Mouse (Mus musculus) left cerebral cortex, postnatal 4 days (tissue): ENCODE results near the gene Rad51b. TPM values are rescaled to one million over a fixed set of nuclear protein-coding genes. Genes with fewer than 3 reads are reported as not detected.
A peak's percentile ranks its signal among the peaks of the same experiment; 100 is the strongest.

ENCODE experiments used
- DNase-seq: peaks from one replicate; pipeline ENCODE4 v3.0.0-alpha.2; 2022
- intact Hi-C: fragments of 180-260 bp; cut with DNase I; formaldehyde crosslinking; loops from one replicate; pipeline ENCODE4 v1.15.1; 2025
- total RNA-seq, 2 experiments: library from RNA; stranded (reverse); gene quantifications; 2 replicates each; pipeline ENCODE4 v1.2.3; 2021

Rad51b gene
- total RNA-seq, 2 experiments from 2014 or later = 0.56 to 0.84 TPM

DNA sequence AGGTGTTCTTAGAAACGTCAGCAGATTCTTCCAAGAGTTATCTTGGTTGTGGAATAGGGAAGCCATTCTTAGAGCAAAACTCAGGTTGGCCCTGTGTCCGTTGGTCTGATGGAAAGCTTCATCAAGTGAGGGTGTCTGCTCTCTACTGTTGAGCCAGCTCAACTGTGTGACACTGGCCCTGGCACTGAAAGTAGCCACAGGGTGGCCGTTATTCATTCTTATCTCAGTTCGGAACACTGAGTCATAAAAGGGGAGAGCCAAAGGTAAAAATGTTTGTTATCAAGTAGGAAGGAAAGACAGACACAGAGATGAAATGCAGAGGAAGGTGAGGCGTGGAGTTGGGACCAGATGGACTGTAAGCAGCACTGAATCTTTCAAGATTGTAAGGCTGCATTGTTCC lies 379.8 kb downstream of the Rad51b start:
- intact Hi-C loops = no loop called here
- no peak for DNase-seq

DNA sequence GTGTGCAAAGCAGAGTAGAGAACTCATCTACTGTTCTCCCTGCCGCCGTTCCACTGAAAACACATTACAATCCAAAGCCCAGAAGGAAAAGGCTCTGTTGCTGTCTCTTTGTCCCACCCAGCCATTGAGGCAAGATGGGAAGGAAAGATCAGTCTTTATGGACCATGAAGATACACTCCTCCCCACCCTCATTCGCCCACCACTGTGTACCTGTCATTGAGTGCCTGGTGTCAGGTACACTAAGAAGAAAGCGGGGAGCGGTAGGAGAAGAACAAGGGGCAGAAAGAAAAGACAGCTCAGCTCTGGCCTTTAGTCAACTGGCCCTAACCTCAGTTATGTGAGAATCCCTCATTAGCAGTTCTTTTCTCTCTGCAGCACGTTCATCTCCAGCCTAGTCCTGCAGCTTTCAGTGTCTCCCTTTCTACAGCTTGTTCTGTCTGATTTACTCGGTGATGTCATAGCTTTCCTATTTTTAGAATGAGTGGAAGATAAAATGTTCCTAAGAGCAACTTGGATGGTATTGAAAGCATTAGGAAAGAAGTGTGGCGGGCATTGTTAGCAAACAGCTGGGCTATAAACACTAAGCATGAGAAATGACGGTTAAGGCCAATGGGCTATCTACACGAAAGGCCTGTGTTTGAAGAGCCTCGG lies 382.3 kb downstream of the Rad51b start:
- DNase-seq = no peak
- intact Hi-C loops = no loop called here

GRCm38 (mm10) chr12:79679941-79680697 lies 383.0 kb downstream of the Rad51b start:
- DNase-seq = peak; percentile 90
- intact Hi-C loops = no loop called here

- DNase-seq = no peak
- intact Hi-C loops = no loop called here
These were observed 383.6 kb downstream of the Rad51b start for GRCm38 (mm10) chr12:79680698-79681072.

GRCm38 (mm10) chr12:79681571-79681970 lies 384.5 kb downstream of the Rad51b start:
- intact Hi-C loops = no loop called here
- DNase-seq = no peak

GRCm38 (mm10) chr12:79683350-79683749 lies 386.3 kb downstream of the Rad51b start:
- DNase-seq = no peak
- intact Hi-C loops = no loop called here

DNA sequence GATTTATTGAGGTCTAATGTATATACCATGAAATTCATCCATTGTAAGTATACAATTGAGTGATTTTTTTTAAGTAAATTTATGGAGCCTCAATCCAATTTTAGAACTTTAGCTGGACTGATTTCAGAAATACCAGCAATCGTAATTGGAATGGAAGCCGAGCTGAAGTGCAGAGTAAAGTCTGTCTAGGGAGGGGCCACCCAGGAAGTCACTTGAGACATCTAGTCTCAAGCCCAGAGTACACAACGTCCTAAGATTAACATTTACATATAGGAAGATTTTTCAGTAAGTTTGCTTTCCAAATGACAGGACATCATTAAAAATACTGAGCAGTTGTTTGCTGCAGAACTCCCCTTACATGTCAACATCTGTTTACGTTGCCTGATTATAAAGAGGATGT lies 386.7 kb downstream of the Rad51b start:
- intact Hi-C loops = no loop called here
- DNase-seq = no peak

GRCm38 (mm10) chr12:79684338-79684737 lies 387.3 kb downstream of the Rad51b start:
- intact Hi-C loops = no loop called here

DNA sequence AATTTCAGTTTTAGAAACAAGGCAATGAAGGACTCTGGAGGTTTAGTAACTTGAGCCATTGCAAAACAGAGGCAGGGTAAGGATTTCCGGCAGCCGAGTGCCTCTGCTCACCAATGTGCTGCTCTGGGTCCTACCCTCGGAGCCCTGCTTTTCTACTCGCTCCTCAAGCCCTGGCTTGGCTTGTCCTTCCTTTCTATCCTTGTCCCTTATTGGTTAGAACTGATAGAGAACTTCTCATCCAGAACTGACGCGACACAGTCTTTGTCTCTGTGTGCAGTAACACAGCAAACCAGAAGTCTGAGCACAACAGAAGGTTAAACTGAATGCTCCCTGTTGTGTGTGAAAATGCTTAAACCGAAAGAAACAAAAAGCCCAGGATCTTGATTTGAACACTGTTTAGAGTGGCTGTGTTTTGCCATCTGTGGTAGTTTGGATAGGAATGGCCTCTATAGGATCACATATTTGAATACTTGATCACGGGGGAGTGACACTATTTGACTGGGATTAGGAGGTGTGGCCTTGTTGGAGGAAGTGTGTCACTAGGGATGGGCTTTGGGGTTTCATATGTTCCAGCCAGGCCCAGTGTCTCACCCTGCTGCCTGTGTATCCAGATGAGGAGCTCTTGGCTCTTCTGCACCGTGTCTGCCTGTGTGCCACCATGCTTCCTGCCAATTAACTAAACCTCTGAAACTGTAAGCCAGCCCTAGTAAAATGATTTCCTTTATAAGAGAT lies 389.7 kb downstream of the Rad51b start:
- intact Hi-C loops = no loop called here
- no peak for DNase-seq

More at GRCm38 (mm10) chr12:79684338-79684737, 387.3 kb downstream of the Rad51b start:
- no peak for DNase-seq

DNA sequence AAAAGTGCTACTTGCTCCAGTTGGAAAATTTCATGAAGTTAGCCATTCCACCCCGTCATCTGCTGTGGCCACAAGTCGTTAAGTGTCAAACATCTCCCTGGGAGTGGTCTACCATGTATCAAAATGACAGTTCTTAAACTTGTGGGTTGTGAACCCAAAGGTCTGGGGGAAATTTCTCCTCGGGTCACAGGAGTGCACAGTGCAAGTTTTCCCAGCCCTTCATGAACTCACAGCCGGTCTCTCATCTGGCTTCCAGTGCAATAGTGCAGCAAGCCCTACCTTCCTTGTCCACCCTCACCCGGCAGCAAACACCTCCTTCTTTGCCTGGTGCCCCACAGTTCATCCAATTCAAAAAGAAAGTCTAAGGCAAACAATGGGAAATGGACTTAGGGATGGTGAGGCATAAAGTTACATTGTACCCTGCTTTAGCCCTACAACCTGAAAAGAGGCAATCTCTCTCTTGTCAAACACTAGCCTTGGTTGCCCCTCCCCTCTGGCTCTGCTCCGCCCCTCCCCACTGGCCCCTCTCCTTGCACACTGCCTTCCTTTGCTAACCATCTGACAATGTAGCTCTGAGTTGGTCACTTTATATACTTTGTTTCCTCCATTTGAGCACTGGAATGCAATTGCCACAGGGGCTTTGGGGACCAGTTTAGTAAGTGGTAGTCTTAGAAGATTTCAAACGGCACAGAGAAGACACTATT lies 390.8 kb downstream of the Rad51b start:
- DNase-seq = no peak
- intact Hi-C loops = no loop called here

- intact Hi-C loops = no loop called here
- no peak for DNase-seq
These were observed 392.2 kb downstream of the Rad51b start for GRCm38 (mm10) chr12:79689299-79689698.

- intact Hi-C loops = no loop called here
- DNase-seq = no peak
These were observed 395.1 kb downstream of the Rad51b start for GRCm38 (mm10) chr12:79691929-79692862.

DNA sequence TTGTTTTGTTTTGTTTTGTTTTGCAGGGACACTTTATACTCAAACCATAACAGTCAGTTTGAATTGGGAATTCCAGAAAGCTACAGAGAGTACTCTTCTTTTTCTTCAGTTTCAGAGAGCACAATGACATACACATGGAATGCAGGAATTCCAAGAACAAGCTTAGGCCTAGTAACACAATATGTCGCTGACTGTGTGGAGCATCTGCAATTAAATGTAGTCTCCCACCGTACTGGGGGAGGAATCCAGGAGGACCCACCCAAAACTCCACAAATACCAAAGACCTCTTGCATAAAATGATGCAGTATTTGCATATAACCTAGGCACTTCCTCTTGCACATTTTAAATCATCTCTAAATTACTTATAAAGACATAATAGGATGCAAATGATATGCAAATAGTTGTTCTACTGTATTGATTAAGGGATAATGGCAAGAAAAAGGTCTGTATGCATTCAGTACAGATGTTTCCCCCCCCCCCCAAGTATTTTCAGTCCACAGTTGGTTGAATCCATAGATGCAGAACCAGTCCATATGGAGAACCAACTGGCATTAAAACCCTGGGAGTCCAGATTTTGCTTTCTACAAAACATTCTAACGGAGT lies 398.9 kb downstream of the Rad51b start:
- intact Hi-C loops = no loop called here
- DNase-seq = no peak

DNA sequence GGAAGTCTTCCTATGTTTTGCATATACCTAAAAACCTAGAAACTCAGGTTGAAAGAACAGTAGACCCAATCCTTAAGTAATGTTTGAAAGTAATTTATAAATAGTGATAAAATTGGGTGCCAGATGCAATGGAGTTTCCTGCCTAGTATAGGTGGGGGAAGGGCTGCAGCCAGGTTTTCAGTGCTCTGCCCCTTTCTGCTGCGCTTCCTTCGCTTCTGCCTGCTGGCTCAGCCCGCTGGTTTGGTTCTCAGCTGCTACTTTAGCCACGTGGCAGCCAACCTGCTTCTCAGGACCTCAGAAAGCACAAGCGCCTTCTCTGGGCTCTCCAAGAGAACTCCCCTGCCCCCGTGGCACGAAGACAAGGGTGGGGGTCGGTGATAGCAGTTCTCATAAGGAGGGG lies 406.5 kb downstream of the Rad51b start:
- DNase-seq = no peak
- intact Hi-C loops = no loop called here

DNA sequence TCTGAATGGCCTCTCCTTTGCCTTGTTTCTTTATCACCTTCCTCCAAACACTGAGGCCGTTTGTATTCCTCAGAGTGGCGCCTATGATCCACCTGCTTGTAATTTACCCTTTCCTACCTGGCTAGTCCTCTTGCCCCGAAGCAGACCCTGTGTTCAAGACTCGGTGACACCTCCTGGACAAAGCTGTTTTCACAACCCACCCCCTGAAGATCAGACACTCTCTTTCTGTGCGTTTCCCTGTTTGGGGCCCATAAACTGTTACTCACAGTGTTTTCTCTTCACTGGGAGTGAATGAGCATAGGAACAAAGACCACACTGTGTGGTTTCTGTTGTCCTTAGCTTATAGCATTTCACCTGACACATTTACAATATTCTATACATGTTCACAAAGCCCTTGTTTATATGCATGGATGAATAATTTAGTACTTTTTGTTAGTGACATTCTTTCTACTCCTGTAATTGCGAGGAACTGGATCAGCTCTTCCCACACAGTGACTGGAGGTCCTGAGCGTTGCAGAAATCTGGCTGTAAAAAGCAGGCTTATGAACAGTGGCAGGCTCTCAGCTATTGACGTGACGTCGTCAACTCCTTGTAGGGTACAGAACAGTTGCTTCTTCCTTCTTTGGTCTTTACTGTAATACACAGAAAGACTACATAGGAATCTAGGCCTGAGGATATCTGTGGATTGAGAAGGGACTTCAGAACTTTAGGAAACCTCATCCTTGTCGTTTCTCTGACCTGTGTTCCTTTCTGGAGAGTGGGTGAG lies 408.6 kb downstream of the Rad51b start:
- DNase-seq = no peak
- intact Hi-C loops = no loop called here

DNA sequence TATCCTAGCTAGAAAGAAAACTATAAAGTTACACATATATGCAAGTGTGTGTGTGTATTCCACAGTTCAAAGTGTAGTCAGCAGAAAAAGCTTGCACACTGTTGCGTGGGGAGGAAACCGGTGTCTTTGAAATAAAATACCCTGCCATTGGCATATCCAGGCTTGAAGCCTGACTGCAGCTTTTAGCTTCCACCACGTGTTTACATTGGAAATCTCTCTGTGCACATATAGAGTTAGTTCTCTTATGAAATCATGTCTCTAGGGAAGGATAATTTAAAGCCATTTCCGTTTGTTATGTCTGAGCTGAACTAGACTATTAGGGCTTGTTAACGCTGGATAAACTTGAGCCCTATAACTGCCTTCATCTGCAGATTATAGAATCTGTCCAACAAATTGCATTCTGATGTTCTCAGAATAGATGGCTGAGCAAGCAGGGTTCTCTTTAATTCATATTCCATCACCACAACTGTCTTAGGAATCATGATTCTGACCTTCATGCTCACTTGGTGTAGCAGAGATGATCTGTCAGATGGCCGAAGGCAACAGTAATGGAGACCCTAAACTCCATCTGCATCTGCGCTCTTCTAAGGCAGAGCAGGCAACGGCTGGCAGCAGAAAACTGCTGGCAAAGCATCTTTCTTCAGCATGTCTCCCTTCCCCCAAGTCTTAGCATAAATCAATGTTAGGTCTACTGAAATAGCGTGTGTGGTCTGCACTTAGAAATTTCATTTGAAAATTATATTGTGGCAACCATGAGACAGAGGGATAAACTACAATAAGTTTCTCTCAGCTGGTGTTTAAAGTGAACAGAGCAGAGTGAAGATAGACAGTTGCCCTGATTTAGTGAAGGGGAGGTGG lies 410.7 kb downstream of the Rad51b start:
- DNase-seq = no peak
- intact Hi-C loops = no loop called here

GRCm38 (mm10) chr12:79708423-79708733 lies 411.3 kb downstream of the Rad51b start:
- intact Hi-C loops = no loop called here
- peak; percentile 4 for DNase-seq

DNA sequence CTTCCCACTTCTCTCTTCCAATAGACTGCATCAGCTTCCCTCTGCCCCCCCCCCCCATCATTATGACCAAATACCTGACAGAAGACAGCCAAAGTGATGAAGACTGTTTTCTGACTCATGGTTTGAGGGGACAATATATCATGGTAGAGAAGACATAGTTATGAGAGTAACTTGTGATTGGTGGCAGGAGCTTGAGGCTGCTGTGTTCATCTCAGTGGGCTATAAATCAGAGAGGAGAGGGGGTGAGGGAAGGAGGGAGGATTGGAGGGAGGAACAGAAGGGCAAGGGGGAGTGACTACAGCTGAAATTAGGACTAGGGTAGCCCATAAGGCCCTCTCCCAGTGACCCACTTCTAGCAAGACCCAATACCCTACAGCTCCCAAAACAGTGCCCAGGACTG lies 416.2 kb downstream of the Rad51b start:
- intact Hi-C loops = no loop called here
- no peak for DNase-seq
